8 mouse cellular contexts compared by ENCODE assay signal in genomic region chr2:71544391-71545285, GRCm38 (mm10). TPM values are rescaled to one million over a fixed set of nuclear protein-coding genes. Genes with fewer than 3 reads are reported as not detected.
DNase-seq lines count a peak whose midpoint lies in the region; ATAC-seq and TF ChIP-seq lines count a peak whose summit lies in the region.

No protein-coding gene starts in this region.

- H3K9ac ChIP-seq in kidney, embryonic 15.5 days: no peak overlapping the region
- no peak overlapping the region for H3K9ac ChIP-seq in hindbrain, embryonic 14.5 days

- H3K36me3 ChIP-seq in kidney, embryonic 15.5 days: no peaks in the 10 kb centered on the region
- no peaks in the 10 kb centered on the region for H3K36me3 ChIP-seq in hindbrain, embryonic 14.5 days (replicated peaks; ENCODE audit: control insufficient read depth, insufficient read depth)
- H3K36me3 ChIP-seq in myocyte (ENCODE audit: control insufficient read depth, insufficient read depth): no peaks in the 10 kb centered on the region

- ATAC-seq in kidney, embryonic 15.5 days (replicated peaks; ENCODE audit: low FRiP score): no peak
- no peak for ATAC-seq in hindbrain, embryonic 14.5 days (ENCODE audit: low FRiP score)
- ATAC-seq in megakaryocyte-erythroid progenitor cell, adult 5-6 weeks (replicated peaks; ENCODE audit: low FRiP score, low TSS enrichment, poor library complexity, severe bottlenecking): no peak

- no peak overlapping the region for H3K27ac ChIP-seq in kidney, embryonic 15.5 days
- H3K27ac ChIP-seq in hindbrain, embryonic 14.5 days: no peak overlapping the region

- WGBS in kidney, embryonic 15.5 days: 1% methylated on average over 61 of the region's 61 CpGs
- WGBS in hindbrain, embryonic 14.5 days: under 1% methylated on average over 54 of the region's 61 CpGs

- no peak for DNase-seq in kidney, adult 8-10 months
- DNase-seq in embryo, embryonic 10.5 days (ENCODE audit: low spot score): peak; percentile 72
- DNase-seq in hindbrain, embryonic 14.5 days (ENCODE audit: low spot score): no peak
- no peak for DNase-seq in urinary bladder, postnatal 36 days (ENCODE audit: low spot score in 2 of 2)
- DNase-seq in Muller cell, postnatal 12 days (ENCODE audit: inconsistent ontology term): no peak

- H3K4me2 ChIP-seq in kidney, embryonic 15.5 days: peak overlapping the region; percentile 30
- peak overlapping the region; percentile 92 for H3K4me2 ChIP-seq in hindbrain, embryonic 14.5 days (replicated peaks)
- H3K4me2 ChIP-seq in myocyte (ENCODE audit: low read depth): peak overlapping the region; percentile 99

- peak overlapping the region; percentile 53 for H3K4me3 ChIP-seq in kidney, embryonic 15.5 days (replicated peaks)
- peak overlapping the region; percentile 40; the same call in 1 of the 2 replicates for H3K4me3 ChIP-seq in hindbrain, embryonic 14.5 days (replicated peaks; ENCODE audit: low read length)
- H3K4me3 ChIP-seq in myocyte: peak overlapping the region; percentile 59

- H3K9me3 ChIP-seq in kidney, embryonic 15.5 days (replicated peaks): no peaks in the 10 kb centered on the region
- H3K9me3 ChIP-seq in hindbrain, embryonic 14.5 days (ENCODE audit: control insufficient read depth, low read length): no peaks in the 10 kb centered on the region

- peaks cover 5% of the 10 kb centered on the region for H3K79me2 ChIP-seq in myocyte (ENCODE audit: control insufficient read depth, insufficient read depth)

- peaks cover 96% of the 10 kb centered on the region for H3K27me3 ChIP-seq in kidney, embryonic 15.5 days
- H3K27me3 ChIP-seq in hindbrain, embryonic 14.5 days (ENCODE audit: control insufficient read depth, insufficient read depth, low read length): peaks cover 90% of the 10 kb centered on the region
- no peaks in the 10 kb centered on the region for H3K27me3 ChIP-seq in myocyte (ENCODE audit: control insufficient read depth, insufficient read depth, insufficient read length)

- peak overlapping the region; percentile 43 for H3ac ChIP-seq in myocyte (ENCODE audit: control insufficient read depth, insufficient read length)

- peaks cover 58% of the 10 kb centered on the region for H3K4me1 ChIP-seq in kidney, embryonic 15.5 days
- H3K4me1 ChIP-seq in hindbrain, embryonic 14.5 days (replicated peaks; ENCODE audit: control insufficient read depth, insufficient read depth, low read length): peaks cover 15% of the 10 kb centered on the region

- TF ChIP-seq POLR2A in myocyte (IDR thresholded peaks at IDR 0.05; ENCODE audit: insufficient read length, low read depth): peak; percentile 43

TF ChIP-seq in myocyte, 11 proteins besides CTCF, POLR2A, EP300 and RAD21:
- no peak for TF ChIP-seq CEBPB (IDR thresholded peaks at IDR 0.05; ENCODE audit: insufficient read depth, poor library complexity, severe bottlenecking)
- no peak for TF ChIP-seq MYOG (IDR thresholded peaks at IDR 0.05; ENCODE audit: control insufficient read depth in 1 of 3, insufficient read depth in 1 of 3, insufficient read length in 2 of 3, low read depth in 2 of 3)
- TF ChIP-seq MYOD1 (IDR thresholded peaks at IDR 0.05; ENCODE audit: control insufficient read depth in 1 of 3, insufficient read length in 2 of 3, low read depth in 2 of 3): no peak
- no peak for TF ChIP-seq MAX (IDR thresholded peaks at IDR 0.05; ENCODE audit: low read depth)
- no peak for TF ChIP-seq USF1 (IDR thresholded peaks at IDR 0.05; ENCODE audit: low read depth)
- TF ChIP-seq E2F4 (IDR thresholded peaks at IDR 0.05; ENCODE audit: insufficient read depth): no peak
- no peak for TF ChIP-seq TCF3 (IDR thresholded peaks at IDR 0.05; ENCODE audit: insufficient read length, low read depth)
- no peak for TF ChIP-seq SRF (IDR thresholded peaks at IDR 0.05; ENCODE audit: control insufficient read depth, insufficient read length, low read depth)
- no peak for TF ChIP-seq TCF12 (IDR thresholded peaks at IDR 0.05; ENCODE audit: insufficient read depth, poor library complexity, severe bottlenecking)
- no peak for TF ChIP-seq POLR2AphosphoS2 (IDR thresholded peaks at IDR 0.05; ENCODE audit: insufficient read length, low read depth)
- TF ChIP-seq REST (IDR thresholded peaks at IDR 0.05; ENCODE audit: insufficient read depth, insufficient read length): no peak

RNA-seq across cellular contexts. Expression of gene Dlx2, which starts 1.9 kb away (rescaled TPM):
- polyA plus RNA-seq in kidney, embryonic 15.5 days (2015; fragmentation: Nextera tagmentation; extraction: Ambion mirVana): 0.16 and 0.17 TPM in 2 replicates
- 0.23 and 0.28 TPM in 2 replicates for polyA plus RNA-seq in hindbrain, embryonic 14.5 days (2014; fragmentation: Nextera tagmentation; extraction: Ambion mirVana)
- 1.7 TPM for polyA plus RNA-seq in myocyte (2012; fragmentation: generic; extraction: Trizol)
- total RNA-seq in megakaryocyte-erythroid progenitor cell, adult 5-6 weeks (2014; fragmentation: Nextera tagmentation): not detected in 2 replicates
- not detected in 2 replicates for total RNA-seq in megakaryocyte-erythroid progenitor cell, adult 5-6 weeks (2017)

RNA-seq across cellular contexts. Expression of gene Dlx1, which starts 16.7 kb away (rescaled TPM):
- 0.18 and 0.27 TPM in 2 replicates for polyA plus RNA-seq in kidney, embryonic 15.5 days (2015; fragmentation: Nextera tagmentation; extraction: Ambion mirVana)
- polyA plus RNA-seq in hindbrain, embryonic 14.5 days (2014; fragmentation: Nextera tagmentation; extraction: Ambion mirVana): 0.52 TPM in 1 of 2 replicates, not detected in the other
- polyA plus RNA-seq in myocyte (2012; fragmentation: generic; extraction: Trizol): 0.64 TPM
- not detected in 2 replicates for total RNA-seq in megakaryocyte-erythroid progenitor cell, adult 5-6 weeks (2014; fragmentation: Nextera tagmentation)
- total RNA-seq in megakaryocyte-erythroid progenitor cell, adult 5-6 weeks (2017): 0.19 TPM in 1 of 2 replicates, not detected in the other

Comparison
In these comparisons a context has a peak if more than half of its experiments do, and no peak if none do; other contexts are left out.
1. H3K4me2 ChIP-seq: peak in every context shown above with its lines; median percentile 99 in myocyte; 92 in hindbrain, embryonic 14.5 days; 30 in kidney, embryonic 15.5 days.